Mouse (Mus musculus) MEL (cell line): ENCODE results near the gene Smchd1. TPM values are rescaled to one million over a fixed set of nuclear protein-coding genes. Genes with fewer than 3 reads are reported as not detected.

ENCODE experiments used
- DNase-seq: peaks from one replicate; pipeline ENCODE4 v3.0.0; 2011; ENCODE audit warnings: low read depth, low spot score
- H3K27ac ChIP-seq: 2 replicates; pipeline ENCODE4 v1.5.1; 2012; ENCODE audit warnings: low read depth, mild to moderate bottlenecking, control low read depth, low read length, moderate library complexity; ENCODE audit not compliant: control insufficient read depth
- H3K27me3 ChIP-seq, 2 experiments: fragments of 150-350 bp in 1 of 2; sonication (generic) in 1 of 2; 2 replicates each; pipeline ENCODE4 v1.6.1; 2012; ENCODE audit warnings: low read length in 2 of 2, mild to moderate bottlenecking in 2 of 2, improper control_type of control experiment in 1 of 2, moderate library complexity in 1 of 2; ENCODE audit not compliant: insufficient read depth in 2 of 2, control insufficient read depth in 1 of 2
- H3K36me3 ChIP-seq, 2 experiments: 2 replicates each; pipeline ENCODE4 v1.6.1; 2012 to 2014; ENCODE audit warnings: low read length in 2 of 2, improper control_type of control experiment in 1 of 2, inconsistent platforms in 1 of 2, mild to moderate bottlenecking in 1 of 2; ENCODE audit not compliant: insufficient read depth in 2 of 2, control insufficient read depth in 1 of 2
- H3K4me1 ChIP-seq, 2 experiments: fragments of 150-350 bp in 1 of 2; sonication (generic) in 1 of 2; 2 replicates each; pipeline ENCODE4 v1.6.1; 2012; ENCODE audit warnings: low read length in 2 of 2, improper control_type of control experiment in 1 of 2, mild to moderate bottlenecking in 1 of 2; ENCODE audit not compliant: insufficient read depth in 2 of 2, control insufficient read depth in 1 of 2
- H3K4me3 ChIP-seq, 2 experiments: fragments of 150-350 bp in 1 of 2; sonication (generic) in 1 of 2; 2 replicates each; pipeline ENCODE4 v1.5.1; 2012; ENCODE audit warnings: low read depth in 2 of 2, low read length in 2 of 2, mild to moderate bottlenecking in 2 of 2, moderate library complexity in 2 of 2, control low read depth in 1 of 2, improper control_type of control experiment in 1 of 2; ENCODE audit not compliant: control insufficient read depth in 1 of 2, insufficient read depth in 1 of 2
- H3K79me2 ChIP-seq: 2 replicates; pipeline ENCODE4 v1.6.1; 2012; ENCODE audit warnings: mild to moderate bottlenecking, low read length, moderate library complexity; ENCODE audit not compliant: control insufficient read depth, poor library complexity, insufficient read depth
- H3K9ac ChIP-seq: 2 replicates; pipeline ENCODE4 v1.6.1; 2012; ENCODE audit warnings: low read depth, mild to moderate bottlenecking, control low read depth, low read length, moderate library complexity; ENCODE audit not compliant: control insufficient read depth, poor library complexity, severe bottlenecking
- H3K9me3 ChIP-seq: fragments of 150-350 bp; sonication (generic); replicated peaks from 2 replicates; pipeline ENCODE4 v1.6.1; 2012; ENCODE audit warnings: mild to moderate bottlenecking, low read length, improper control_type of control experiment, moderate library complexity; ENCODE audit not compliant: insufficient read depth
- BHLHE40 ChIP-seq: IDR thresholded peaks from 2 replicates; pipeline ENCODE4 v1.6.1; 2012; ENCODE audit warnings: low read depth, mild to moderate bottlenecking, inconsistent platforms, low read length, improper control_type of control experiment, borderline replicate concordance
- CHD2 ChIP-seq: IDR thresholded peaks from 2 replicates; pipeline ENCODE4 v1.6.1; 2011; ENCODE audit warnings: low read length, improper control_type of control experiment
- E2F4 ChIP-seq: IDR thresholded peaks from 2 replicates; pipeline ENCODE4 v1.6.1; 2011; ENCODE audit warnings: low read depth, low read length, improper control_type of control experiment, borderline replicate concordance
- EP300 ChIP-seq, 2 experiments: IDR thresholded peaks; 2 replicates each; pipeline ENCODE4 v1.6.1; 2011; ENCODE audit warnings: improper control_type of control experiment in 2 of 2, low read length in 2 of 2, low read depth in 1 of 2, mild to moderate bottlenecking in 1 of 2
- ETS1 ChIP-seq: IDR thresholded peaks from 2 replicates; pipeline ENCODE4 v1.6.1; 2012; ENCODE audit warnings: low read depth, mild to moderate bottlenecking, inconsistent platforms, low read length, improper control_type of control experiment, moderate library complexity
- GABPA ChIP-seq: IDR thresholded peaks from 2 replicates; pipeline ENCODE4 v1.6.1; 2012; ENCODE audit warnings: low read depth, mild to moderate bottlenecking, inconsistent platforms, low read length, improper control_type of control experiment, moderate library complexity
- JUND ChIP-seq: IDR thresholded peaks from 2 replicates; pipeline ENCODE4 v1.6.1; 2011; ENCODE audit warnings: low read depth, mild to moderate bottlenecking, improper control_type of control experiment, low read length
- MAFK ChIP-seq: IDR thresholded peaks from 2 replicates; pipeline ENCODE4 v1.6.1; 2011; ENCODE audit warnings: low read depth, mild to moderate bottlenecking, low read length, improper control_type of control experiment, borderline replicate concordance
- MAZ ChIP-seq: IDR thresholded peaks from 2 replicates; pipeline ENCODE4 v1.6.1; 2012; ENCODE audit warnings: low read depth, mild to moderate bottlenecking, inconsistent platforms, low read length, improper control_type of control experiment
- MXI1 ChIP-seq: IDR thresholded peaks from 2 replicates; pipeline ENCODE4 v1.6.1; 2011; ENCODE audit warnings: mild to moderate bottlenecking, low read depth, low read length, improper control_type of control experiment
- NELFE ChIP-seq: IDR thresholded peaks from 2 replicates; pipeline ENCODE4 v1.6.1; 2011; ENCODE audit warnings: low read depth, low read length, improper control_type of control experiment
- POLR2A ChIP-seq, 2 experiments: IDR thresholded peaks; 2 replicates each; pipeline ENCODE4 v1.6.1; 2011 to 2012; ENCODE audit warnings: low read length in 2 of 2, mild to moderate bottlenecking in 2 of 2, control low read depth in 1 of 2, improper control_type of control experiment in 1 of 2, low read depth in 1 of 2, moderate library complexity in 1 of 2; ENCODE audit not compliant: control insufficient read depth in 1 of 2, insufficient read depth in 1 of 2, poor library complexity in 1 of 2
- POLR2AphosphoS2 ChIP-seq: IDR thresholded peaks from 2 replicates; pipeline ENCODE4 v1.6.1; 2011; ENCODE audit warnings: low read length, improper control_type of control experiment
- POLR2AphosphoS5 ChIP-seq: IDR thresholded peaks from 2 replicates; pipeline ENCODE4 v1.6.1; 2012; ENCODE audit warnings: low read depth, borderline replicate concordance, mild to moderate bottlenecking, inconsistent platforms, low read length, moderate library complexity, mixed read lengths
- RCOR1 ChIP-seq: IDR thresholded peaks from 2 replicates; pipeline ENCODE4 v1.6.1; 2012; ENCODE audit warnings: low read depth, mild to moderate bottlenecking, inconsistent platforms, low read length, improper control_type of control experiment
- SMC3 ChIP-seq: IDR thresholded peaks from 2 replicates; pipeline ENCODE4 v1.6.1; 2011; ENCODE audit warnings: low read depth, low read length, improper control_type of control experiment
- TAL1 ChIP-seq: IDR thresholded peaks from 2 replicates; pipeline ENCODE4 v1.6.1; 2012; ENCODE audit warnings: mild to moderate bottlenecking, inconsistent platforms, low read length, moderate library complexity, mixed read lengths
- TCF12 ChIP-seq: IDR thresholded peaks from 2 replicates; pipeline ENCODE4 v1.6.1; 2014; ENCODE audit warnings: low read depth, mild to moderate bottlenecking, inconsistent platforms, low read length, improper control_type of control experiment, moderate library complexity
- USF1 ChIP-seq: IDR thresholded peaks from 2 replicates; pipeline ENCODE4 v1.6.1; 2014; ENCODE audit warnings: low read depth, mild to moderate bottlenecking, inconsistent platforms, low read length, improper control_type of control experiment, moderate library complexity
- ZKSCAN1 ChIP-seq: IDR thresholded peaks from 2 replicates; pipeline ENCODE4 v1.6.1; 2012; ENCODE audit warnings: low read depth, mild to moderate bottlenecking, inconsistent platforms, low read length, improper control_type of control experiment, moderate library complexity
- ZMIZ1 ChIP-seq: IDR thresholded peaks from 2 replicates; pipeline ENCODE4 v1.6.1; 2012; ENCODE audit warnings: low read depth, mild to moderate bottlenecking, inconsistent platforms, low read length, improper control_type of control experiment, moderate library complexity
- ZNF384 ChIP-seq: IDR thresholded peaks from 2 replicates; pipeline ENCODE4 v1.6.1; 2012; ENCODE audit warnings: low read depth, mild to moderate bottlenecking, inconsistent platforms, low read length, improper control_type of control experiment
- polyA plus RNA-seq, 2 experiments: library from polyadenylated mRNA; stranded (reverse) in 1 of 2; unstranded in 1 of 2; fragments of >175 nt in 1 of 2; fragments of >200 nt in 1 of 2; gene quantifications; 2 replicates each; pipeline versions ENCODE4 v1.2.1 to v1.2.4; 2012; ENCODE audit warnings: low replicate concordance in 2 of 2, low read depth in 1 of 2; ENCODE audit not compliant: insufficient read length in 2 of 2, insufficient read depth in 1 of 2, missing spikeins in 1 of 2
- total RNA-seq: library from RNA; depleted of rRNA; stranded (reverse); fragments of 300-350 nt; gene quantifications from 2 replicates; pipeline ENCODE4 v1.2.3, GENCODE M21; 2012

Gene Smchd1
- total and polyA plus RNA-seq, 3 experiments: 43.6 to 164 (median 45.7) TPM

GRCm38 (mm10) chr17:71380346-71380745, 94.8 kb downstream of the Smchd1 start:
- no peak for DNase-seq
- peaks cover 0 to 21% of the 10 kb centered on the region in 2 experiments; a peak in 2 of 4 replicates for H3K36me3 ChIP-seq
- no peaks in the 10 kb centered on the region for H3K27me3 ChIP-seq
- no peak overlapping the region for H3K9ac ChIP-seq
- TF ChIP-seq TCF12 (no peak), SMC3 (no peak), GABPA (no peak), E2F4 (no peak), BHLHE40 (no peak), NELFE (no peak), ETS1 (no peak), POLR2AphosphoS2 (no peak), CHD2 (no peak), MXI1 (no peak), POLR2A (IDR thresholded peaks at IDR 0.05; ENCODE audit: control insufficient read depth in 1 of 2, insufficient read depth in 1 of 2, low read depth in 1 of 2, low read length in 2 of 2, poor library complexity in 1 of 2) (no peak)
- no peak overlapping the region for H3K4me3 ChIP-seq
- H3K27ac ChIP-seq: no peak overlapping the region
- H3K9me3 ChIP-seq: no peaks in the 10 kb centered on the region
- no peaks in the 10 kb centered on the region for H3K79me2 ChIP-seq
- no peaks in the 10 kb centered on the region for H3K4me1 ChIP-seq

DNA sequence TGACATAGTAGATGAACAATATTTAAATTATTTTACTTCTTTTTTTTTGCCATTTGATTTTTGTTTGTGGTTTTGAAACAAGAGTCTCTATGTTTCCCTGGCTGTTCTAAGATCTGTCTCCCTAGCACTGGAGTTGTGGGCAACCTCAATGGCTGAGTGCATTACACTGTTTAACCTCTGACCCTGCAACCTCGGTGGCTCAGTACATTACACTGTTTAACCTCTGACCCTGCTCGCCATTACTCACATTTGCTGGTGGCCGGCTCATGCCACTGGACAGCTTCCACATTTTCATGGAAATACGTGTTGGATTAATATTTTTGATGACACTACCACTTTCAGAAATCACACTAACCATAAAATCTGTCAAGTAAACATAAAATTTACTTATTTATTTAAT, 97.2 kb downstream of the Smchd1 start:
- H3K27me3 ChIP-seq: no peaks in the 10 kb centered on the region
- no peak for DNase-seq
- no peaks in the 10 kb centered on the region for H3K4me1 ChIP-seq
- no peaks in the 10 kb centered on the region for H3K79me2 ChIP-seq
- peaks cover 0 to 21% of the 10 kb centered on the region in 2 experiments; a peak in 2 of 4 replicates for H3K36me3 ChIP-seq
- no peak overlapping the region for H3K4me3 ChIP-seq
- no peak overlapping the region for H3K27ac ChIP-seq
- TF ChIP-seq EP300 (IDR thresholded peaks at IDR 0.05; ENCODE audit: low read depth in 1 of 2, low read length in 2 of 2) (no peak), POLR2AphosphoS5 (no peak), ZMIZ1 (no peak), ETS1 (no peak), MAFK (no peak), RCOR1 (no peak), MAZ (no peak), JUND (no peak), ZKSCAN1 (no peak), USF1 (no peak), TAL1 (no peak), BHLHE40 (no peak), ZNF384 (no peak)
- TF ChIP-seq, all 39 proteins: peak for 0
- Histone ChIP-seq H3K9ac (no peak overlapping the region), H3K9me3 (no peaks in the 10 kb centered on the region)
